Mouse (Mus musculus) forebrain, postnatal 0 days (tissue): Measurements from ENCODE around the gene Garem2. TPM values are rescaled to one million over a fixed set of nuclear protein-coding genes. Genes with fewer than 3 reads are reported as not detected.

Experiments
- ATAC-seq: fragments of 200-750 bp; cut with Nextera tagmentation; 2 replicates; pipeline ENCODE4 v1.8.0; 2017; ENCODE audit warnings: mild to moderate bottlenecking, moderate library complexity
- DNase-seq: peaks from one replicate; pipeline ENCODE4 v3.0.0-alpha.2; 2015
- H3K27ac ChIP-seq: fragments of 300-500 bp; sonication (generic); 2 replicates; pipeline ENCODE4 v1.5.1; 2014; ENCODE audit warnings: low read depth, mild to moderate bottlenecking, antibody characterized with exemption, low read length, moderate library complexity, mixed read lengths
- H3K27me3 ChIP-seq: fragments of 300-500 bp; sonication (generic); 2 replicates; pipeline ENCODE4 v1.6.1; 2014; ENCODE audit warnings: mild to moderate bottlenecking, low read length, mixed read lengths; ENCODE audit not compliant: insufficient read depth
- H3K36me3 ChIP-seq: fragments of 300-500 bp; sonication (generic); 2 replicates; pipeline ENCODE4 v1.6.1; 2014; ENCODE audit warnings: mild to moderate bottlenecking, moderate library complexity; ENCODE audit not compliant: insufficient read depth
- H3K4me1 ChIP-seq: fragments of 300-500 bp; sonication (generic); 2 replicates; pipeline ENCODE4 v1.6.1; 2014; ENCODE audit warnings: antibody characterized with exemption; ENCODE audit not compliant: insufficient read depth
- H3K4me2 ChIP-seq: fragments of 300-500 bp; sonication (generic); 2 replicates; pipeline ENCODE4 v1.6.1; 2014; ENCODE audit warnings: low read depth, mild to moderate bottlenecking, moderate library complexity
- H3K4me3 ChIP-seq: fragments of 300-500 bp; sonication (generic); 2 replicates; pipeline ENCODE4 v1.5.1; 2014; ENCODE audit warnings: low read depth, low read length, mixed read lengths
- H3K9ac ChIP-seq: fragments of 300-500 bp; sonication (generic); 2 replicates; pipeline ENCODE4 v1.6.1; 2014; ENCODE audit warnings: mild to moderate bottlenecking
- H3K9me3 ChIP-seq: fragments of 300-500 bp; sonication (generic); 2 replicates; pipeline ENCODE4 v1.6.1; 2016; ENCODE audit warnings: low read length
- CTCF ChIP-seq: sonication (generic); IDR thresholded peaks from 2 replicates; pipeline ENCODE4 v1.5.1; 2016; ENCODE audit warnings: antibody characterized with exemption, control low read depth, low read depth
- WGBS: fragments of 180-500 bp; shearing (Covaris S2); extraction: QIAGEN DNeasy Blood & Tissue Kit; methylation state at CpG from one replicate; pipeline ENCODE4 v1.1.7; 2014; 5-methylcytosine and 5-hydroxymethylcytosine counted together
- polyA plus RNA-seq: library from polyadenylated mRNA; unstranded; fragments of >200 nt; fragmentation: Nextera tagmentation; extraction: Ambion mirVana; gene quantifications from 2 replicates; pipeline ENCODE4 v1.2.1, GENCODE M21; 2015
- total RNA-seq: library from RNA; depleted of rRNA; stranded (reverse); fragments of >200 nt; gene quantifications from 2 replicates; pipeline ENCODE4 v1.2.3, GENCODE M21; 2014

Garem2 gene
- total and polyA plus RNA-seq, 2 experiments from 2014 or later, result 7.2 to 10.4 TPM

DNA sequence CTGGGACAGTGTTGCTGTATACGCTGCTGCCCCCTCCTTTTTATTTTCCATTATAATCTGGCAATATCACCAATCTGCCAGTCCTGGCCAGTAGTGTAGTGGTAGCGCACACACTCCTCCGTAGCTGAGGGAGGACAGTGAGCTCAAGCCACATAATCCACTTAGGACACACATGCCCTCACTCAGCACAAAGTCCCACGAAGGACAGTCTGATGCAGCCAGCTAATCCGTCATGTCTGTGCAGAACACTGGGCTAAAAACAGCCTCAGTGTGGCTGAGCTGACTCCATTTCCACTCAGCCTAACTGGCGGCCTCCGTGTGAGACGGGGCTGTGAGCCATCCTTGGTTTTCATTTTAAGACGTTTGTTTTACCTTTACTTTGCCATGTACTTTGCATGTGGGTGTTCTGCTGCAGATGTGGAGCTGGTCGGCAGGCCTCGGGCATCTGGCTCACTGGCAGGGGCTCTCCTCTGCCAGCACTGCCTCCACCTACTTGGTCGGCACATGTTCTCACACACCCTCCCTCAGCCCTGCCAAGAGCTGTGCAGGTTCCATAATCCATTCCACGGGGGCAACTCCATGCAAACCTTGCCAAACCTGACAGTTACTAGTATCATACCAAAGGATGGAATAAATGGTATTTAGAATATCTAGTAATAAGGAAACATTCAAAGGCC lies 23.1 kb downstream of the Garem2 start:
- WGBS, result 91% methylated on average over 13 of the region's 13 CpGs
- Histone ChIP-seq H3K27me3 (no peaks in the 10 kb centered on the region), H3K4me1 (no peaks in the 10 kb centered on the region), H3K9me3 (no peaks in the 10 kb centered on the region), H3K4me3 (no peak overlapping the region), H3K4me2 (no peak overlapping the region), H3K36me3 (peaks cover 77% of the 10 kb centered on the region), H3K9ac (no peak overlapping the region), H3K27ac (no peak overlapping the region)
- no peak for ATAC-seq
- DNase-seq, result no peak
- TF ChIP-seq CTCF, result no peak

DNA sequence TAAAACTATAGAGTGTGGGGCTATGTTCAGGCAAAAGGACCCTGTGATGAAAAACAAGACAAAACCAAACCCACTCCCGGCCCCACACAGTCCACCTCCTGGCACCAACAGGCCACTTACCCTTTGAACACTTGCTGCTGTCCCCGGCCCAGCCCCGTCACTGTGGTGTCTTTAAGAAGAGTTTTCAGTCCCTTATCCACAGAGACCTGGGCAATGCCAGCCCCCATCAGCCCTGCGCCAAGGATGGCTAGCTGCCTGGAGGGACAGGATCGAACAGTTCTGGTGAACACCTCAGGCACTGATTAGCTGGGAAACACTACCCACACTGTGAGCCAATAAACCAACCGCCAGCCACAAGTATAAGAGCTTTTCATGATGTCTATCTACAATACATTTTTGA lies 23.7 kb downstream of the Garem2 start:
- DNase-seq, result no peak
- H3K27me3 ChIP-seq, result no peaks in the 10 kb centered on the region
- no peak overlapping the region for H3K27ac ChIP-seq
- WGBS, result 88% methylated on average over 6 of the region's 6 CpGs
- no peaks in the 10 kb centered on the region for H3K4me1 ChIP-seq
- no peak for ATAC-seq
- H3K36me3 ChIP-seq, result peaks cover 71% of the 10 kb centered on the region
- no peak overlapping the region for H3K4me2 ChIP-seq
- no peak overlapping the region for H3K9ac ChIP-seq
- no peaks in the 10 kb centered on the region for H3K9me3 ChIP-seq
- H3K4me3 ChIP-seq, result no peak overlapping the region
- no peak for TF ChIP-seq CTCF

DNA sequence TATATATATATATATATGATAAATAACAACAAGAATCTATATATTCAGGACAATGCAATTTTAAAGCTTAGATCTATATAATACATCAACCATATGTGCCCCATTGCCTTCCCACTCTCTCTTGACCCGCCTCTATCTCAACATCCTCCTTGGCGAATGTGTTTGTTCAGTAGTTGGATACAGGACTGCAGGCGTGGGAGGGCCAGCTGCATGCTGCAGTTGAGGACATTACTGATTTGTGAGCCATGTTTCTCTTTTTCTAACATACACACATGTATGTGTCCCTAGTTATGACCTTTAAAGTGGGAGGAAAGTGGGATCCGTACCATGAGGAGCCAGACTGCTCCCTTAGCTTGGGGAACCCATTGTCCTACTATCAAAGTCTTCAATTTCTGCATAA lies 26.3 kb downstream of the Garem2 start:
- WGBS, result 90% methylated on average over 4 of the region's 4 CpGs
- no peak for TF ChIP-seq CTCF
- H3K36me3 ChIP-seq, result peaks cover 77% of the 10 kb centered on the region
- no peak overlapping the region for H3K4me3 ChIP-seq
- DNase-seq (no peak), ATAC-seq (no peak)
- no peaks in the 10 kb centered on the region for H3K9me3 ChIP-seq
- no peak overlapping the region for H3K9ac ChIP-seq
- no peaks in the 10 kb centered on the region for H3K27me3 ChIP-seq
- H3K4me2 ChIP-seq, result no peak overlapping the region
- H3K4me1 ChIP-seq, result no peaks in the 10 kb centered on the region
- no peak overlapping the region for H3K27ac ChIP-seq

DNA sequence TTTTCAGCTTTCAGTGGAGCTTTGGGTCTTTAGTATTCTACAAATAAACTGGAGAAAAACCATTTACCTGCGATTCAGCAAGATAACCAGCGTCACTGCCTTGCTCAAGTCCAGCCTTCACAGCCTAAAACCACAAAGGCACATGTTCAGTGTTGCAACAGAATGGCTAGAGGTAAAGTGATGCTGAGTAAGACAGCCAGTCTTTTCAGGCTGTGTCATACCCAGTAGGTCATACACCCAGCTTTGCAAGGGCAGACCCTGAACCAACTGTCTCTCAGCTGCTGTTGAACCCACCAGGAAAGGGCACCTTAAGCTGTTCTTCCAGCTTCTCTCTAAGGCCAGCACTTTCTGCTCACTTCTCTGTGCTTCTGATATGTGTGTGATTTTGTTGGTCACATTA lies 27.2 kb downstream of the Garem2 start:
- no peak overlapping the region for H3K27ac ChIP-seq
- ATAC-seq (no peak), DNase-seq (no peak)
- H3K4me2 ChIP-seq, result no peak overlapping the region
- no peak overlapping the region for H3K9ac ChIP-seq
- no peaks in the 10 kb centered on the region for H3K9me3 ChIP-seq
- TF ChIP-seq CTCF, result no peak
- H3K27me3 ChIP-seq, result no peaks in the 10 kb centered on the region
- peaks cover 69% of the 10 kb centered on the region for H3K36me3 ChIP-seq
- no peaks in the 10 kb centered on the region for H3K4me1 ChIP-seq
- 97% methylated on average over 2 of the region's 2 CpGs for WGBS
- H3K4me3 ChIP-seq, result no peak overlapping the region

DNA sequence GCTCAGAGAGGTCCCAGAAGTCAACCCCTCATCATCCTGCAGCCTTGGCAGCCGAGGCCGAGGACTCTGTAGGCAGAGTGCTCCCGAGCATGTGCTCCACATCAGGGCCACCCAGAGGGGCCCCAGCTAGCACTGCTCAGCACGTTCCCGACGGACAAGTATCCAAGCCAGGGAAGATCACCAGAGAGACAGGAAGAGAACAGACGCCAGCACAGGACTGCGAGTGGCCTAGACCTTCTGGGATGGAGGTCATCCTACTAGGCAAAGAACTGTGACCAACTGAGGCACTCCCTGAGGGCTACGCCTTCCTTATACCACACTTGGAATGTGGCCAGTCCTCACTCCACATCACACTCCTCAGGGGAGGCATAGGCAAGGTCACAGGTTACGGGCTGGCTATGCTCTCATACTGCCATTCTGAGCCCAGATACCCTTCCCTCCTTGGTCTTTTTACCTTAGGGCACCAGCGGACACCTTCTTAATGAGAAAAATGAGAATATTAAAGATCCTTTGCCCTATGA lies 30.8 kb downstream of the Garem2 start:
- no peak for ATAC-seq
- no peaks in the 10 kb centered on the region for H3K27me3 ChIP-seq
- no peak overlapping the region for H3K27ac ChIP-seq
- no peaks in the 10 kb centered on the region for H3K4me1 ChIP-seq
- DNase-seq, result no peak
- H3K9me3 ChIP-seq, result no peaks in the 10 kb centered on the region
- H3K9ac ChIP-seq, result no peak overlapping the region
- 96% methylated on average over 11 of the region's 11 CpGs for WGBS
- TF ChIP-seq CTCF, result no peak
- peaks cover 67% of the 10 kb centered on the region for H3K36me3 ChIP-seq
- no peak overlapping the region for H3K4me3 ChIP-seq
- no peak overlapping the region for H3K4me2 ChIP-seq

DNA sequence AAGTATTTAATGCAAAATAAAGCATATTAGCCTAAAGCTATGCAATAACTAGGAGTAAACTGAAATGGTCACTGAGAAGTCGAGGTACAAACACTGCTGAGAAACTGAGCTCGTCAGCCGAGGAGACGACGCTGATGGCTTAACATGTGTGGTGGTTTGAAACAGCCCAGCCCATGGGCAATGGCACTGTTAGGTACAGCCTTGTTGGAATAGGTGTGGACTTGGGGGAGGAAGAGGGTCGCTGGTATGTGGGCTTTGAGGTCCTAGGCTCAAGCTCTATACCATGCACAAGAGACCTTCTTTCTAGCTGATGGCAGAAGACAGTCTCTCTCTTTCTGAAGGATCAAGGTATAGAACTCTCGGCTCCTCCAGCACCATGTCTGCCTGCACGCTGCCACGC lies 32.3 kb downstream of the Garem2 start:
- no peak overlapping the region for H3K4me2 ChIP-seq
- ATAC-seq (no peak), DNase-seq (no peak)
- TF ChIP-seq CTCF, result no peak
- no peak overlapping the region for H3K4me3 ChIP-seq
- no peaks in the 10 kb centered on the region for H3K4me1 ChIP-seq
- no peaks in the 10 kb centered on the region for H3K27me3 ChIP-seq
- no peak overlapping the region for H3K9ac ChIP-seq
- 90% methylated on average over 9 of the region's 9 CpGs for WGBS
- H3K27ac ChIP-seq, result no peak overlapping the region
- no peaks in the 10 kb centered on the region for H3K9me3 ChIP-seq
- H3K36me3 ChIP-seq, result peaks cover 71% of the 10 kb centered on the region

DNA sequence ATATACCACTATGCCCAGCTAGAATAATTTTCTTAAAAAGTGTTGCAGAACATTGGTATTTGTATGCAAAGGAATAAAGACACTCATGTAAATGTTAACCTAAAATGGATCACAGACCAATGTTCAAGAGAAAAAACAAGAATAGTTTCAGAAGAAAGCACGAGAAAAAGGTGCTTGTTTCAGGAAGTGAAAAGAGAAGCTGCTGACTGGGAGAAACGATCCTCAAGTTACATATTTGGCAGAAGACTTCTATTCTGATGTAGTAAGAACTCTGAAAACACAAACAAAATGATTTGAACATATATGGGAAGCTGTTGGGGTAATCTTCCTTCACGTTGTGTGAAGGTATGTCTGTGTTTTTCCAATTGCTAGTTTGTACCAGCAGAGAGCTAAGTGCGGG lies 33.2 kb downstream of the Garem2 start:
- H3K36me3 ChIP-seq, result peaks cover 73% of the 10 kb centered on the region
- DNase-seq (no peak), ATAC-seq (no peak)
- H3K9ac ChIP-seq, result no peak overlapping the region
- no peaks in the 10 kb centered on the region for H3K4me1 ChIP-seq
- no peak for TF ChIP-seq CTCF
- H3K27ac ChIP-seq, result no peak overlapping the region
- no peaks in the 10 kb centered on the region for H3K27me3 ChIP-seq
- H3K4me3 ChIP-seq, result no peak overlapping the region
- H3K9me3 ChIP-seq, result no peaks in the 10 kb centered on the region
- WGBS, result 90% methylated on average over 4 of the region's 4 CpGs
- H3K4me2 ChIP-seq, result no peak overlapping the region
